Mouse (Mus musculus) natural killer cell, adult 2 months (primary cell): ENCODE results near the gene Emc3.

Experiments used
- DNase-seq, 2 experiments: peaks; one replicate each; pipeline ENCODE4 v3.0.0; 2022; ENCODE audit warnings: low spot score in 2 of 2

Emc3 gene

DNA sequence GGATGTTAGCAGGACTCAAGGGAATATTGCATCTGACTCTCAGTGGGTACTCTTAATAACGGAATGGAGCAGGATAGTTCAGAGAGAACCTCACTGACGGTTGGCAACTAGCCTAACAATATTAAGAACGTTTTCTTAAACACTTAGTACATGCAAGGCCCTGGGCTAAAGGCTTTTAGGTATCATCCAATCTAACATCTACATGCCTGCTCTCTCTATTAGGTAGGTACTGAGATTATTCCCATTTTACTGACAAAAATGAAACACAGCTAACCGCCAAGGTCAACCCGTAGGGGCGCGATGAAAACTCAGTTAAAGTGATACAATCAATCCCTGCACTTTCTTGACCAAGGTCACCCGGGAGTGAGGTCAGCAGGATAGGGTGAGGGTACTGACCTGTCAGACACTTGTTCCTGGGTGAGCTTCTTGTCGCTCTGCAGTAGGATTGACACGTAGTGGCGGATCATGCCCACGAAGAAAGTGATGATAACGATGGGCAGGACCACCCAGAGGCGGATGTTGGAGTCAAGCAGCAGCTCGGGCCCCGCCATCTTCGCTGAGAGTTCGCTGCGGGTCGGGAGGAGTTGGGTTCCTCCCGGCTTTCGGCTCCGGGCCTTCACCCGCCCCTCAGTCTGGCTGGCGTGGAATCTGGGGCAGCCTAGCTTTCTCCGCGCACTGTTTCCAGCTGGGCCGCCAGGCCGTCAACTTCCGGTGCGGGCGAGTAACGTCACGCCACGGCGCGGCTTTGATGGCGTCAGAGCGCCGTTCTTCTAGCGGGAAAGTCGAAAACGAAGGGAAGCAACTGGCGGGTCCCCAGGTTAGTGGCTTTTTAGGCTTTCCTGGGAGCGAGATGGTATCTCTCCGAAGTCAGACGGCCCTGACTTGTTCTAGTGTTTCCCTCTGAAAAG lies at the start of gene Emc3, which contains the start of gene Fancd2:
Gene Emc3, minus strand, starts transcription at position 721 of the 908 bp plus-strand sequence.
Gene Fancd2, plus strand, starts transcription at position 751 of the 908 bp plus-strand sequence.
- DNase-seq: peak; percentile 88 to 90

DNA sequence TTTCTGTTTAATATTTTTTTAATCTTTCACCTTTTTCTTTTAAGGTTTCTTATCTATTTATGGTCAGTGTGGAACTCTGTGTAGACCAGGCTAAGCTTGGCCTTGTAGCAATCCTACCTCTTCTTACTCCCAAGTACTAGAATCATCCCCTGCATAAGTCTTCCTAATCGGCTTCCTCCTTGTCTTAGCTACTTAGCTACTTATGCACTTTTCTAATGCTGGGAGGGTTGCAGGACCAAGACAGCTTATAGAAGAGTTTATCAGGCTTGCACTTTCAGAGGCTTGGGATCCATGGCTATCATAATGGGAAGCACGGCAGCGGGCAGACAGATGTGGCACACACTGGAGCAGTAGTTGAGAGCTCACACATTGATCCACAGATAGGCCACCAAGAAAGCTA lies 47.9 kb upstream of the Emc3 start:
- no peak for DNase-seq

DNA sequence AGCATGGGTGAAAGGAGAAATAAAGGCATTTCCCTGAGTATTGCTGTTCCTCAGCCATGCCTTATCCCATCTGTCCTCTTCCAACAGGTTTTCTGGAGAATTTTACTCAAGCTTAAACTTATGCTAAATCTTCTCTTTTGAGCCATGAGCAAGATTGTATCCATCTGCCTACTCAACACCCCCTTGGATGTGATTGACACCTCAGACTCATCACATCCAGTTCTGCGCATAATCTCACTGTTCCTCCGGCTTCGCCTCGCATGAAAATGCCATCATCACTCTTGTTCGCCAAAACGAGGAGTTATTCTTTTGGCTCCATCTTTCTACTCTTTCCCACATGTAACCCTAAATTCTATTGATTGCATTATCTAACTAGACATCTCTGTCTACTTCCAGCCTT lies 44.6 kb upstream of the Emc3 start:
- DNase-seq: no peak

DNA sequence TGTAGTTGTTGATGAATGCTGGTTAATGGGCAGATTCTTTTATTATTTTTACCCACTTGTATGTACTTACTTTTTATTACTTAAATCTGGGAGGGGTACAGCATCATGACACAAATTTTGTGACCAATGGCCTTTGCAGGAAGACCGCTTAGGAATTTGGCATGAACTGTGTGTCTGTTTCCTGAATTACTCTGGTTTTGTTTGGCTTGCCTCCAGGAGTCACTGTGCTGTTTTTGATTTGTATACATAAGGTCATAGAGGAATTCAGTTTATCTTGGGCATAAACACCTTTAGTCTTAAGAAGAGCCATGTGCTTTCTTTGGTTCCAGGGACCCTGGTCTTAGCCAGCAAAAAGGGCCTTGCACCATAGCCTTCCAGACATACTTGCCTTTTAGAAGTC lies 33.1 kb upstream of the Emc3 start:
- no peak for DNase-seq

DNA sequence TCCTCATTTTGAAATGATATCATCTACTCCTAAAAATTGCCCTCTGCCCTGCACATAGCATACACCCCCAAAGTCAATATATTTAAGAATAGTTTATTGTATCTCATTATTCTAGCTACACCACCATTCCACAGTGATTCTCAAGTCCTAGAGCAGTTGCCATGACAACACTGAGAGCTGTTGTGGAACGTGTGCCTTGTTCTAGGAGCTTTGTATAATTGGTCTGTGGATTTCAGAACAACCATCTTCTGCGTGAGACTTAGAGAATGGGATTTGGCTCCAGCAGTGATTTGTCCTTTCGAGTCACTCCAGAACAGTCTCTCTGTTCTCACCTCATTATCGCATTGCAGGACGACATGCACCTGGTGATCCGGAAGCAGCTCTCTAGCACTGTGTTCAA lies 28.3 kb upstream of the Emc3 start:
- no peak for DNase-seq

DNA sequence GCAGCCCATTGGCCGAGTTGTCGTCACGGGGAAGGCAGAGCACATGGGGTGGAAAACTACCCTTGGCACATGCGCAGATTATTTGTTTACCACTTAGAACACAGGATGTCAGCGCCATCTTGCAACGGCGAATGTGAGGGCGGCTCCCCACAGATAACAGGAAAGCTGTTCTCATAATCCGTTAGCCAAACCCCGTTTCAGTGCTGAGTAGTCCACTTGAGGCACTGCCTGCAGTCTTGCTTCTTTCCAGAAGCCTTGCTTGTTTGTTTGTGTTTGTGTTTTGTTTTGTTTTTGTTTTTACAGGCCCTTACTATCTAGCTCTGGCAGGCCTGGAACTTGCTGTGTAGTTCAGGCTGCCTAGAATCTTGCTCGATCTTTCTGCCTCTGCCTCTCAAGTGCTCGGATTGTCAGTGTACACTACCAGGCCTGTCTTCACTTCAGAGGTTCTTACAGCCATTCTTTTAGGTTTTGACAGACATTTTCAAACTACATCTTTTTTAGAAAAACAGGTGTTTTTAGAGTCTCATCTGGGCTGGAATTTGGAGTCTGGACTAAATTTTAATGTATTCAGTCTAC lies 12.5 kb upstream of the Emc3 start:
- DNase-seq: no peak

DNA sequence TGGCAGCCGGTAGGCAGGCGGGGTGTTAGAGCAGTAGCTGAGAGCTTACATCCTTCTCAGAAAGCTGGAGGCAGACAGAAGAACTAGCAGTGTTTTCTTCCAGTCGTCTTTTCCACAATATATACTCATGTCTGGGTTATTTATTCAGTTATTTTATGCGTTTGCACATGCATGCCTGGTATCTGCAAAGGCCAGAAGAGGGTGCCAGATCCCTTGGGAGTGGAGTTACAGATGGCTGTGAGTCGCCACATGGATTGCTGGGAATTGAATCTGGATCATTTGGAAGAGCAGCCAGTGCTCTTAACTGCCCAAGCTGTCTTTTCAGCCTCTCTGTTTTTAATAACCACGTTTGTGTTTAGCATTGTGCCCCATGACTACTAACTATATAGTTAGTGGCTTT lies 10.2 kb upstream of the Emc3 start:
- DNase-seq: no peak

DNA sequence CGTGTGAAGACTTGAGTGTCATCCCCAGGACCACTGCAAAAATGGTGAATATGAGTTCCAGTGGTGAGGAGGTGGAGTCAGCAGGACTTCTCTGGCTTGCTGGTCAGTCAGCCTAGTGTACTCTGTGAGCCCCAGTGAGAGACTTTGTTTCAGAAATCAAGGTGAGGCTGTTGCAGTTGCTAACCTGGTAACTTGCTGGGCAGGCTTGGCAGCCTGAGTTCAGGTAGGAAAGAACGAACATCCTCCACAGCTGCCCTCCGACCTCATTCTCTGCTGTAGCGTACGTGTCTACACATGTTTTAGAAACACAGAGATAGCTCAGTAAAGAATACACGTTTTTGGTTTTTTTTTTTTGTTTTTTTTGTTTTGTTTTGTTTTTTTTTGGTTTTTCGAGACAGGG lies 3.4 kb upstream of the Emc3 start:
- DNase-seq: no peak

DNA sequence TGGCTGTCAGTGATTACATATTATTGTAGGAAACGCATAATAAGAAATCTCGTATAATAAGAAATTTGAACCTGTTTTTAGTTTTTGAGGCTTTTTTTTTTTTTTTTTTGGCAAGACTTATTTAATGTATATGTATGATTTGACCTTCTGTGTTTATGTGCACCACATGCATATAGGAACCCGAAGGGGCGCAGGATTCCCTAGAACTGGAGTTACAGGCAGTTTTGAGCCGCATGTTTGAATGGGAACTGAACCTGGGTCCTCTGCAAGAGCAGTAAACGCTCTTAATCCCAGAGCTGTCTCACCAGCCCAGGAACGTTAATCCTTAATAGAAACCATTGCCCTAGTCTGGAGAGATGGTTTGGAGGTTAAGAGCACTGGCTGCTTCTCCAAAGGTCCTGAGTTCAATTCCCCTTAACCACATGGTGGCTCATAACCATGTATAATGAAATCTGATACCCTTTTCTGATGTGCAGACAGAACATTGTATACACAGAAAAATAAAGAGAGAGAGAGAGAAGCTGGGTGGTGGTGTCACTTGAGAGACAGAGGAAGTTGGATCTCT lies 470 bp upstream of the Emc3 start:
- no peak for DNase-seq

DNA sequence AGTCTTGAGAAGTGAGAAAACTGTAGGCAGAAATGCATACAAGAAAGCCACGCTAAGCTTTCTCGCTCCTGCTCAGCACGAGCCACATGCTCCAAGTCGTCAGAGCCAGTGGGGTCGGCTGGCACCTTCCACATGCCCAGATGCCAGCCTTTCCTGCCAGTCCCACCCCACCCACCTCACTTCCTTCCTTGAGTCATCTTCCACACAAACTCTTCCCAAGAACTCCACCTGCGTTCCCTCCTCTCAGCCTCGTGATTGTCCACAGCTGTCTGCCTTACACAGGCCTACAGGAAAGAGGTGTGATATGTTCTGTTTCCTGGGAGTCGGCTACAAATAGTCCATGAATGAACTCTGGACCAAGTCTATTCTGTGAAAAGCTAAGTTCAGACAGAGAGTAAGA lies 8.0 kb downstream of the Emc3 start:
- no peak for DNase-seq

DNA sequence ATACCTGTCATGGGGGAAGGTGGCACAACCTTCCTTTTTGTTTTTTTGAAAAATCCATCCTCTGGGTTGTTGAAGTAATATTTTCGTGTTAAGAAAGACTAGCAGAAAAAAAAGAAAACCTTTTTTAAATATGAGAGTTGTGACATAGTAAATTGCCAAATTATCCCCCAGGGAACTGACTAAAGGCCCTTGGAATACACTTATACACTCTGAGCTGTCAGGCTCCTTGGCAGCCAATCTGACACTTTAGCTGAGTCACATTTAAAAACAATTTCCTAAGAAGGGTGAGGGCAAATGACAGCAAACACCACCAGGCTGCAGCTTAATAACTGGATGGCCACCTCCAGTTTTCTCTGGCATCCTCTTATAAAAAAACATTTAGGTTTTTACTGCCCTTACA lies 9.1 kb downstream of the Emc3 start:
- no peak for DNase-seq

DNA sequence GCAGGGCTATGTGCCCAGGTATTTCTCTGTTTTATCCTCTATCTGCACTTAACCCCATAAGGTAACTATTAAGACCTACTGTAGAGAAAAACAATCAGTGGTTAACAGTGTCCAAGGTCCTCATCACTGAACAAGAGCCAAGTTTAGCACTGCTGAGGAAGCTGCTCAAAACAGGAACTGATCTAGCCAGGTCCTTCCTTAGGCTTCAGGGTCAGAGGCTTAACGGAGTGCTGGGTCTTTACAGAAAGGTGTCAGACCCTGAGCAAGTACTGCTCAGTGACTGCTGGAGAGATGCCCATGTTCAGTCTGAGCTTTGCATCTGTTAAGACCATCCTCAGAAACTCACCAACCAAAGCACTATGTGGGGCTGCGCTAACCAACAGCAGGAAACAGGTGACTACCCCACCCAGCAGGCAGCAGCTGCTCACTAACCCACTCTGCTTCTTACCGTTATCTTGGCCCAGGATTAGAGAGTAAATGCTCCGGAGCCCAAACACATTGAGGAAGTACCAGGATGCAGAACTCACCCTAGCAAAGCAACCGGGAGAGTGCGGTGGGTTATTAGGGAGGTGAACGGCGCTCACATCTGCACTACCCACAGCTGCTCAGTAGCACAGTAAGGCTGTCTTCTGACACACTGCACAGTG lies 13.9 kb downstream of the Emc3 start:
- no peak for DNase-seq

DNA sequence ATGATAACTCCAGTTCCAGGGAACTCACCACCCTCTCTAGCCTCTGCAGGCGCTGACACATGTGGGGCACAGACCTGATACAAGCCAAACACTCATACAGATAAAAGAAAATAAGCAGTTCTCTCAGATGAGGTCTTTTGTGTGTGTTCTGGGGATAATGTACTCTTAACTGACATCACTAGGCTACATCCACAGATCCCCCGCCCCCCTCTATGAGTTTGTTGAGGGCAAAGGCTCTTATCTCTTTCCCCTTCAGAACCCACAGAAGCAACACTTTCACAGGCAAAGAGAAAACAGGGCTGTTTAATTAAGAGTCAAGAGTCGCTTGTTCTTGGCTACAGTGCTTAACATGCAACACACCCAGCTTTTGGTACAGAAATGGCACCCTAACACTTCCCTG lies 16.9 kb downstream of the Emc3 start:
- DNase-seq: no peak

DNA sequence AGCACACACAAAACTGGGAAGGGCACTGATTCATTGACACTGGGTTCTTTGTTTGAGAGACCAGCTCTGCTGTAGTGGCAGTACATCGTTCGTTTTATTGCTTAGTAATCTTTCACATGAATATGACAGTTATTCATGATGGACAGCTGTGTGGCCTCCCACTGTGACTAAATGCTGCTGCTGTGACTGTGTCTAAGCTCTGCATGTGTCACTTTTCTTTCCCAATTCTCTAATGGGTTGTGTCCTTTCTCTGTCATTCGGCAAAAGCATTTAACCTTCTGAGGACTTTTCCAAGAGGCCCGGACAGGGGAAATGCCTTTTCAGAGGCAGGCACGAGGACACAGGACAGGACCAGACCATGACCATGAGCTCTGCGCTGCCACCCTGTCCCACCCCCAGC lies 17.5 kb downstream of the Emc3 start:
- DNase-seq: no peak

DNA sequence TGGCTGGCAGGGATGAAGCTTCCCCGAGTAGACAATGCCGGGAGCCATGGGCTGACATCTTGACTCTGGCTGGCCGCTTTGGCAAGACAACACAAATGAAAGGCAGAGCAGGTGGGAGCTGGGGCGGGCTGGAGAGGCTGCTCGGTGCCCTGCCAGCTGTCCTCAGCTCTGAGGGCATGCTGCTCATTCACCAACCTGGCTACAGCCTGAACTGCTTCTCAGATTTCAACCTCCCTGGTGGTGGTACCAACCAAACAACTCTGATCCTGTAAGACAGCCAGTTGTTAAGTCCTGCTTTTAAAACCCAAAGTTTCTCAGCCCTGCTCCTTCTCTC lies 22.5 kb downstream of the Emc3 start:
- DNase-seq: no peak

DNA sequence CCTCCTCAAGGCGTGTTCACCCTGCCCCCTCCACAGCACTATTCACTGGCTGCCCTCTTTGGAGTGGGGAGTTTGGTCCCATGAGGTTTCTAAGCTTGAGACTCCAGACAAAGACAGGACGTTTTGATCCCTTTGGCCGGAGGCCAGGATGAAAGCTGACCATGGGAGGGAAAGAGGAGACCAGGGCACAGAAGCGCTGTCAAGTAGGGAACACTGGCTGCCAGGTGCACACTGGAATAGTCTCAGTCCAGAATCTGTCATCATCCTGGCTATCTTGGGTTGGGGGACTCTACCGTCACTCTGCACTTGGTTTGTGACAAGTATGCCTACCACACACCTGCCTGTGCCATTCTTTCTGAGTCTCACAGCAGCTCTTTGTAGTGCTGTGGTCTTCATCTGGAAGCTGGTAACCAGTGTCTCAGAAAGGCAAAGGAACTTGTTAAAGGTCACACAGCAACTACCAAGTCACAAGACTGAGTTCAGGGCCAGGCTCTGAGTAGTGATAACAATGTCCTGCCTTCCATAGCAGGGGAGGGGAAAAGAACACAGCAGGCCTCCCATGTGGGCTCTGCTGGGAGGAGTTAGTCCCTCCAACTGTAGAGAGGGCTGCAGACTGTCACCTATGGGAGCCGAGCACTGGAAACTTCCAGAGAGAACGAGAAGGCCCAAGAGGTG lies 23.0 kb downstream of the Emc3 start:
- no peak for DNase-seq

DNA sequence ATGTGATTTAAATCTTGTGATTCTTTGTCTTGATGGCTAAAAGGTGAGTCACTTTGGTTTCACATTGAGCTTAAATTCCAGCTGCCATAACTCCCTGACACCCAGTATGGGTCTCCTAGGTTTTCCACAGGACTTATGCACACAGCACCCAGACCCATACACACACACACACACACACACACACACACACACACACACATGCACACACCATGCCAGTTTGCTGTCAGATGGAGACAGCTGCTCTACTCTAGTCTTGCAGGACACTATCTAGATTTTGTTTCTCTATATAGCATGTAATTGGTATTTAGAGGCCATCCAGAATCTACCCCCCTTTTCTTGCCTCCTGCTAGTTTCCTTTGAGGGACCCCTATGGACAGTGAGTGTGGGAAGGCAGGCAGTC lies 24.3 kb downstream of the Emc3 start:
- DNase-seq: no peak

DNA sequence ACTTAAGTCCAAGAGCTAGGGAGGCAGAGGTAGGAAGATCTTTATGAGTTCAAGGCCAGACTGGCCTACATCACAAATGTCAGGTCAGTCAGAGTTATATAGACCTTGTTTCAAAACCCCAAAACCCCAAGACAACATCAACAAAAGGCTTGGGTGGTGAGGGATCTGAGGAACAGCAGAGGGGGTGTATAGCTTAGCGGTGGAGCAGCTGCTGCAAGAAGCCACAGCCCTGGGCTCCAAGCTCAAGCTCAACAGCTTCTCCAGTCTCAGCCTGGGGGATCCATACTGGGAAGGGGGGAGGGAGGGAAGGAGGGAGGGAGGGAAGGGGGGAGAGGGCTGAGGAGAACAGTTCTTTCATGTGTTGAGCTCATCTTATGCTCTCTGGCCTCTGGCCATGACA lies 25.8 kb downstream of the Emc3 start:
- no peak for DNase-seq

DNA sequence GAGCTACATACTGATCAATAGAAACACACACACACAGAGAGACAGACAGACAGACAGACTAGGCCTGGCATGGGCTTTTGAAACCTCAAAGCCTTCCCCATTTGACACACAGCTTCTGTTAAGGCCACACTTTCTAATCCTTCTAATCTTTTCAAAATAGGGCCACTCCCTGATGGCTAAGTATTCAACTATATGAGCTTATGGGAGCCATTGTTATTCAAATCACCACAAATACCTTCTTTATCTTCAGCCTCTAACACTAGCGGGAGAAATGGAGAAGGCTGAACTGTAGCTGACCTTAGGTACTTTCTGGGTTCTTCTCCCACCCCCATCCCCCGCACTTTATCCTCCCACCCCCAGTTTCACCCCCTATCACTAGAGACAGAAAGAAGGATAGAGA lies 28.7 kb downstream of the Emc3 start:
- no peak for DNase-seq

DNA sequence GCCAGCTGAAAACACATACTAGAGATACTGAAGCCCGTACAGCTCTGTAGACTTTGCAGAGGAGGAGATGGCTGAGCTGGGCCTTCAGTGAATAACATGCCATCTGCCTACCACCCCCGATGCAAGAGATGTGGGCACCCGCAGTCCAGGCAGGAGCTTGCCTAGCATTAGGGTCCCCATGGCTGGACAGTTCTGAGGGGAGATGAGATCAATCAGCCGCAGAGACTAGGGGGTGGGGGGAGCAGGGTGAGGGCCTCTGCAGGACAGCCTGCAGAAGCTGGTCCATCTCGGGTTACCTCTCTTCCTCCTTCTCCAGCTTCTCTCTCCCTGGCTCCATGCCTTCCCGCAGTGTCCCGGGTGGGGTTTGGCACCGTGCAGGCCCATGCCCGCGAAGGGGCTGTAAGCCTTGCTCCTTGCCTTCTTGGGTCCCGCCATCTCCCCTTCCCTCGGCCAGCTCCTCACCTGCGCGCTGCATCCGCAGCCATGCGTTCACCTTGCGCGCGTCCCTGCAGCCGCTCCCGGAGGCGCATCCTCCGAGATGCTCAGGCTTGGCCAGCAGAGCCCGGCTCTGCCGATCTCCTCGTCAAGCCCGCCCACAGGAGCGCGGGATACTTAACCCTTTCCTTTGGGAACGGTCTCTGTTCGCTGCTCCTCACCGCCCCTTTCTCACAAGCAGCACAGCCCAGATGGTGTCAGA lies 29.9 kb downstream of the Emc3 start, which contains the start of gene Prrt3:
Gene Prrt3, minus strand, starts transcription at position 544 of the 697 bp plus-strand sequence.
- DNase-seq: no peak

DNA sequence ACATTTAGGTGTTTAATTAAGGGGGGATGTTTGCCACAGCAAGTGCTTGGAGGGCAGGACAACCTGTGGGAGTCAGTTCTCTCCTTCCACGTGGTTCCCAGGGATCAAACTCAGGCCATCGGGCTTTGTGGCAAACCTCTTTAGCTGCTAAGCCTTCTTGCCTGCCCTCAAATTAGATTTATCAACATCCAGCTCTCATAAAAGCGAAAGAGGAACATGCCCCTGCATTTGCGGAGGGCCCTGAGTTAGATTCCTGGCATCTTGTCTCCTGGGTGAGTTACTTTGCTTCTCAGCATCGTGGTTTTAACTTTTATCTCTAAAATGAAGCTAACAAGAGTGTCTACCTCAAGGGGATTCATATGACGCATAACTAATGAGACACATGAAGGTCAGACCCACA lies 32.1 kb downstream of the Emc3 start:
- no peak for DNase-seq
